Mouse (Mus musculus): ENCODE data around the gene Cacna1c.

DNA sequence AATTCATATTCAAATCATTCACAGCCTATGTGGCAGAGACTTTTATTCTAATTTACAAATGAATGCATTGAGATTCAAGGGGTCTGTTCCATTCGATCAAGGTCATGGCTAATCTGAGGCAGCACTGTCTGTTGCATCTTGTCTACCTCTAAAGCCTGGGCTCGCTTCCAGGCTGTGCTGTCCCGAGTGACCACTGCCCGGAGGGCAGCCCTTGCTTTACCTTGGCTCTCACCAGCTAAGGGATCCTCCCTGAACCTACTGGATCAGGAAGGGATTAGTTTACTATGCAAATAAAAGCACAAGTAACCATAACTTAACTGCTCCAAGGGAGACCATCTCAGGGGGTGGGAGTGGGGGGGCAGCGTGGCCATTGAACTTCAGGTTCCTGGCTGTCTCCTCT is 334.1 kb downstream of the Cacna1c start:
- TF ChIP-seq POLR2A (IDR thresholded peaks at IDR 0.05; ENCODE audit: borderline replicate concordance, extremely low read depth, insufficient read depth, insufficient read length, poor library complexity, severe bottlenecking) (no peak), CTCF (IDR thresholded peaks at IDR 0.05; ENCODE audit: borderline replicate concordance, extremely low read depth, insufficient read depth, insufficient read length) (no peak)
